Mouse (Mus musculus): Measurements from ENCODE around the gene Aqp7.

DNA sequence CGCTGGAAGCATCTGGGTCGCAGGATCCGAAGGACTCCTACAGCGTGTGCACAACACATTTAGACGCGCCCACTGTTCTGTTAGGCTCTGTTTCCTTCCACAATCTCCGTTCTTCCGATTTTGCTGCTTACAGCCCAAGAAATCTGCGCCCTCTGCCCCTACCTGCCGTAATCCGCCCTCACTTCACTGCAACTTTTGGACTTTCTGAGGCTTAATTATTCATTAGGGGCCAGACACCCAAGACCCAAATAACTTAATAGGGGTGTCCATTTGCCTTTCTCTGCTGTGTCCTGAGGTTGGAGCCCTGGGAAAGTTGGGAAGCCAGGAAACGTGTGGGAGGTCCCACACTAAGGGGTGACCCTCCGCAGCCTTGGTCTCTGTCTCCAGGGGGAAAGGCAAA, 49.4 kb upstream of the Aqp7 start:
- TF ChIP-seq CTCF (IDR thresholded peaks at IDR 0.05; ENCODE audit: control insufficient read depth, insufficient read depth, insufficient read length) (no peak), CEBPB (IDR thresholded peaks at IDR 0.05; ENCODE audit: low read depth) (no peak), MYOD1 (IDR thresholded peaks at IDR 0.05; ENCODE audit: control insufficient read depth, insufficient read length, low read depth) (no peak)
